Mouse (Mus musculus) MN1 (cell line): ENCODE measurements around the gene Syt6.

ENCODE experiments used
- DNase-seq: peaks from one replicate; pipeline ENCODE4 v3.0.0-alpha.2; 2016; ENCODE audit warnings: low spot score

The Syt6 gene

DNA sequence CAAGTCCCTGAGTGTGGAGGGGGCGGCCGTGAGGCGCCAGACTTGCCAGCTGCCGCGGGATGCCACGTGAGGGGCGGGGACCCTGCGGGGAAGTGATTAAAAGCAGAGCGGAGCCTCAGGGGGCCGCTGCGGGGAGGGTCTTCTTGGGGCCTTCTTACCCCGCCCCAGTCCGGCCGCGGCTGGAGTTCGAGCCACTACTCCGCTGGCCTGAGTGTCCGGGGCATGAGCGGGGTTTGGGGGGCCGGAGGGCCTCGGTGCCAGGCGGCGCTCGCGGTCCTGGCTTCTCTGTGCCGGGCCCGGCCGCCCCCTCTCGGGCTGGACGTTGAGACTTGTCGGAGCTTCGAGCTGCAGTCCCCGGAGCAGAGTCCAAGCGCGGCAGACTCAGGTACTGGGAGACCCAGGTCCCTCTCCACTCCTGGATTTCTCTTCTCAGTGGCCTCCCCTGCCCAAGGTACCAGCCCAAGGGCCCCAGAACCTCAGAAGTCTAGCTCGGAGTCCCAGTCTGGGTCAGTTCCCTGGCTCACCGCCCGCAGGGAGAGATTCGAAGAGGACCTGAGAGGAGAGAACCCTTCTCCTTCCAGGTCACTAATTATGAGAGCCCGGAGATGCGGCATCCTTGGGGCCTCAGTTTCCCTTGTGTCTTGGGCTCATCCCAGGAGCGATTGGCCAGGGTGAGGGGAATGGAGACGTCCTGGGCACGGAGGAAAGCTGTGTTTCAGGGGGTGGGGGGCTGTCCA, at the start of gene Syt6:
Syt6 (plus strand) TSS at position 76 of the 737 bp plus-strand sequence.
- peak; percentile 78 for DNase-seq

DNA sequence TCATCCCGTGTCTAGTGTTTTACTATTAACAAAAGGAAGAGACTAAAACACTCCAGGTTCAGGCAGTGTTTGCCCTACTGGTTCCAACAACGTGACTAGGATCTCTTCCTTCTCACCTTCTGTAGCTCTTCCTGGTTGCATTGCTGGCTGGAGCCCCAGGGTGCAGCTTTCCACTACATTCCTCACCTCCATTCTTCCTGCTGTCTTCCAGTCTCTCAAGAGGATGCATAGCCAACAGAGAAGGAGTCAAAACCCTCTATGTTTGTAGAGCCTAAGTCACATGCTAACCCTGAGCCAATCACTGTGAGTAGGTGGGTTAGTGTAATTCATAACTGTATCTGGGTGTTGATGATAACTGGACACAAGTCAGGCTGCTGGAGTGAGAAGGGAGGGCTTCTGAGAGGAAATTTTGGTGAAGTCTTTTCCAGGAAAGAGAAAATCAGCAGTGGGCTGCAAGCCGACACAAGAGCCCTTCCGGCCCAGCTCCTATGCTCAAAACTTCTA, 48.8 kb upstream of the Syt6 start:
- DNase-seq, result no peak

- no peak for DNase-seq
These were observed 48.2 kb upstream of the Syt6 start for GRCm38 (mm10) chr3:103526864-103527263.

GRCm38 (mm10) chr3:103534036-103534435, 41.0 kb upstream of the Syt6 start:
- no peak for DNase-seq

- DNase-seq, result no peak
These were observed 39.8 kb upstream of the Syt6 start for GRCm38 (mm10) chr3:103535207-103535606.

DNA sequence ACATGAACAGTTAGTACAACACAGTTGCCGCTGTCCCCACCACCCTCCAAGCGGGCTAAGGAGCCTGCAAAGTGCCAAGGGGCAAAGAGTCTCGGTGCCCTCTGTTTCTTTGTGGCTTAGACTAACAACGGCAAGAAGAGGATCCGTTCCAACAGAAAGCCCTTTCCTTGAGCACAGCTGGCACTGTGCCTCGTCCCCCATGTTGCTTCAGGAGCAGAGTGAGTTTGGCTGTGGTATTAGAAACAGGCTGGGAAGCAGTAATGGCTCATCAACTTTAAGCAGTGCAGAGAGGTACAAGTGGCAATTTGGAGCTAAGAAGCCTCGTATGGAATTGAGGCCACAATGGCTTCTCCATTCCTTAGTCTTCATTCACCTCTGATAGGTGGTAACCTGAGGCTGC, 35.9 kb upstream of the Syt6 start:
- DNase-seq, result no peak

DNA sequence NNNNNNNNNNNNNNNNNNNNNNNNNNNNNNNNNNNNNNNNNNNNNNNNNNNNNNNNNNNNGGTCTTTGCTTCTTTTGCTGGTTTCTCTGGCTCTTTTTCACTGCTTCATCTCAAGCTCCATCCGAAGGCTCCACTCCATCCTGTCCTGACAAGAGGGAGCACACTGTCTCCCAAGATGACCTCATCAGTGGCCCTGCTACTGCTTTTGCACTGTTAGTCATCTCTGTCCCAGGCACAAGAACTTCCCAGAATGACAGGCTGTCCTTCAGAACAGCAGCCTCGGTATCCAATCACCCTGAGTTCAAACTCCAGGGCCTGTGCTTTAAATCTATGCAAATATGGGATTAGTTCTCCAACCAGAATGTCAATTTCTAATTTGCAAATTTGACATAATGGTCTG, 28.9 kb upstream of the Syt6 start:
- no peak for DNase-seq

DNA sequence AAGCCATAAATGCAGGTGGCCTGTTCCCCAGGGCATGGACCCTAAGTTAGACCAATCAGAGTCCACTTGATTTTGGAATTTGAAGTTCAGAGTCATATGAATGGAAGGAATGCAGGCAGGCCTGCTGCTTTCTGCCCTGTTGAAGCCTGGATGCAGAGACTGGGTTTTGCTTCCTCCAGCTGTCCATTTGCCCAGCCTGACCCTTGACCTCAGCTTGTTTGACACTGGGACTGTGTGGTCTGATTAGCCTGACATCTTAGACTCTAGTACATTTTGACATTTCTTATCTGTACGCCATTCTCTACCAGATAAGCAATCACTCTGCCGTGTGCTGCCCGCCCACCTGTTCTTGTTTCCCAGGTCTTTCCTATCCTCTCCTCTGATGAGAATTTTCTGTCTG, 28.4 kb upstream of the Syt6 start:
- no peak for DNase-seq

- no peak for DNase-seq
These were observed 24.8 kb upstream of the Syt6 start for GRCm38 (mm10) chr3:103550236-103550635.

GRCm38 (mm10) chr3:103567226-103567625, 7.8 kb upstream of the Syt6 start:
- DNase-seq, result no peak

- DNase-seq, result peak; percentile 35
These were observed 2.5 kb upstream of the Syt6 start for GRCm38 (mm10) chr3:103572526-103572925.

- DNase-seq, result peak; percentile 77
These were observed 1.8 kb upstream of the Syt6 start for GRCm38 (mm10) chr3:103573106-103573790.

DNA sequence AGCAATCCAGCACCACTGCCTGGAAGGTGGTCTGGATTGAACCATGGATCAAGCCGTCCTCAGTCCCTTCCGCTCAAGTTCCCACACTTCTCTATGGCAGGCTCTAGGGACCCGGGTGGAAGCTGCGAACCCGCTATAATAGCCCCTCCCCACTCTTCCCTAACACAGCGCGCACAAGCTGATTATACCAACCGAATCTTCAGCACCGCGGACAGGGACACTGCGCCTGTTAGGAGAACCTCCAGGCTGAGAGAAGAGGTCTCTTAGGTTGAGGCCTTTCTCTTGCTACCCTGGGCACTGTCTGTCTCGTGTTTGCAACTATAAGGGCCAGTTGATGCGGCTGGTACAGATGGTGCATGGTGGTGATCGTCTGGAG, 1.3 kb upstream of the Syt6 start:
- DNase-seq, result peak; percentile 50

DNA sequence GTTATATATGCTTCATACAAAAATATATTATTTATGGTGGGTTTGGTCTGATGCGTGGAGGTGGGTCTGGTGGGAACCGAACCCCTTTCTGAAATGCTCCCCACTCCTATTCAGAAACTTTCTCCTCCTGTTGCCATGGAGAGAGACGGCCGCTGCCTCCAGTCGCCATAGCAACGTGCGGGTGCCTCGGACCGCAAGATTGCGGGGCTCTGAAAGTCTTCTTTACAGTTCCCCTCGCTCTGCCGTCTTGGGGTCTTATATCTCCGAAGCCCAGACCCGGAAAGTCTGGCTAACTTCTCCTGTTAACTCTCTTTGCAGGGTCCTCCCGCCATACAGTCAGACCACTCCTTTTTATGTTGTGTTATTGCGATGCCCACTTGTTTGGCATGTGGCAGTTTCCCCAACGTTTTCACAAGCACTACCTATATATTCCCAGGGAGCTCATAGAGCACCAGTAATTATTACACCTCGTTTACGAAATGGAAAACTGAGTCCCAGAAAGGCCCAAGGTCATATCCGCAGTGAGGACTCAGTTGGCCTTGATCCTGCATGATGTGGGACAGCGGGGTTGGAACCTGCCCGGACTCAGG, 370 bp upstream of the Syt6 start:
- peak; percentile 43 for DNase-seq

DNA sequence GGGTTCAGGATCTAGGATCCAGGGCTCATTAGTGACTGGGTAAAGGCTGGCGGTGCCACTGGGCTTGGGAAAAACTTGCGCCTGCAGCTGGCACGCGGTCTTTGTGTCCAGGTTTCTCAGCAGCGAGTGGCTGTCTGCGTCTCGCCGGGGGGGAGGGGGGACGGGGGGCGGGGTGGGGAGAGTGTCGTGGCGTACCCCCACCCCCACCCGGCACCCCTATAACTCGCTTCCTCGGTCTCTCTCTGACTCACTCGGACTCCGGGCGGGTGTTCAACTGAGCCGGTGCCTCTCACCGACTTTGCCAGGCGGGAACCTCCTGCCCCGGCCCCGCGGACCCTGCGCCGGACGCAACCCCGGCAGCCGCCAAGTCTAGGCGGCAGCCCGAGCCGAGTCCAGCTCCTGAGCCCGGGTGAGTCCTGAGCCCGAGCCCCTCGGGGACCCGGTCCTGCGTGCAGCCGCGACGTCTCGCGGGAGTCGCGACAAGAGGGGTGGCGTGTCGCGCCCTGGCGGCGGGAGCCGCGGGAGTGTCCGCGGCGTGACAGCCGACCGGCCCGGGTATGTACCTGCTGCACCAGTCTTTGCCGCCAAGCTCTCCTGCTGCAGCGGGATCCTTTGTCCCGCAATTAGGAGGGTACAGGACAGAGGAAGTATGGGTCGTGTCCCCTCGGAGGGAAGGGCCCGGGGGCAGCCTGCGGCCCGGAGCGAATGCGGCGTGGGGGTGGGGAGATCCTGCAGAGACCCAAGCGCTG, 1.0 kb downstream of the Syt6 start:
- peak; percentile 62 for DNase-seq

GRCm38 (mm10) chr3:103587136-103587535, 12.1 kb downstream of the Syt6 start:
- no peak for DNase-seq

GRCm38 (mm10) chr3:103587672-103588071, 12.6 kb downstream of the Syt6 start:
- DNase-seq, result no peak

GRCm38 (mm10) chr3:103589636-103590035, 14.6 kb downstream of the Syt6 start:
- DNase-seq, result no peak

DNA sequence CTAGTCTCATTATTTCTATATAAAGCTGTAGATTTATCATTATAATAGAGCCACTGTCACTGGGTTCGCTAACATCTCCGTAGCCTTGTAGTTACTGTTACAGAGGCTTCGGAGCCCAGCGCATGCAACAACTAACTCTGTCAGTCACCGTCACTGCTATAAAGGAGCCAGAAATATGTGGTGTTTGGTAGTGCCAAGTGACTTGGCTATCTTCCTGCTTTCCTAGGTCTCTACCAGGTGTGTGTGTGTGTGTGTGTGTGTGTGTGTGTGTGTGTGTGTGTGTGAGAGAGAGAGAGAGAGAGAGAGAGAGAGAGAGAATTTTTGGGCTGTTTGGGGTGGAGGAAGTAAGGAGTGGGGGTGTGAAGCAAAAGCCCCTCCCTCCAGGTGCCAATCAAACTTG, 17.6 kb downstream of the Syt6 start:
- DNase-seq, result no peak

- no peak for DNase-seq
These were observed 18.6 kb downstream of the Syt6 start for GRCm38 (mm10) chr3:103593631-103594030.

- DNase-seq, result no peak
These were observed 20.3 kb downstream of the Syt6 start for GRCm38 (mm10) chr3:103595271-103595810.

DNA sequence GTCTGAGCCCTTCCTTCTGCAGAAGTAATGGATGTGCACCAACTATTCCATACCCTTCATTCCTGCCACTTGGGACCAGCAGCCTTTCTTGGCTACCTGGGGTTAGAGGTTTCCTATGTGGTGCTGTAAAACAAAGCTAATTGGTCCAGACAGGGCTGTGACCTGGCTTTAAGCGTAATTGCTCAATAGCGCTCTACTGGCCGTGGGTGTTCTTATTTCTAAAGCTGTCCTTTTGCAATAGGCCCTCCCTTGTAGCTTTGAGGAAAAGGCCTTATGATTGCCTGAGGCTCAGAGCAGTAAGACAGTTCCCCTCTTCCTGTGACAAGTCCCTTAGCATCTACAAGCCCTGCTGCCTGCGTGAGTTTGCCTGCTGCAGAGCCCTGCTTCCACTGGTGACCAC, 22.6 kb downstream of the Syt6 start:
- DNase-seq, result no peak
